Mouse (Mus musculus): ENCODE results near the gene Tsc2.

The Tsc2 gene

DNA sequence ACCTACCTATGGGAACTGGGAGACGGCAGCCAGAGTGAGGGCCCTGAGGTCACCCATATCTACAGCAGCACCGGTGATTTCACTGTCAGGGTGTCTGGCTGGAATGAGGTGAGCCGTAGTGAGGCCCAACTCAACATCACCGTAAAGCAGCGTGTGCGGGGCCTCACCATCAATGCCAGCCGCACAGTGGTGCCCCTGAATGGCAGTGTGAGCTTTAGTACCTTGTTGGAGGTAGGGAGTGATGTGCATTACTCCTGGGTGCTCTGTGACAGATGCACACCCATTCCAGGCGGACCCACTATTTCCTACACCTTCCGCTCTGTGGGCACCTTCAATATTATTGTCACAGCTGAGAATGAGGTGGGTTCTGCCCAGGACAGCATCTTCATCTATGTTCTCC, 58.6 kb downstream of the Tsc2 start:
- CTCF ChIA-PET = interaction anchor here (0.6 kb wide), 1 partner anchor 81 kb away, joined by 3 read pairs; no protein-coding TSS in a partner anchor

DNA sequence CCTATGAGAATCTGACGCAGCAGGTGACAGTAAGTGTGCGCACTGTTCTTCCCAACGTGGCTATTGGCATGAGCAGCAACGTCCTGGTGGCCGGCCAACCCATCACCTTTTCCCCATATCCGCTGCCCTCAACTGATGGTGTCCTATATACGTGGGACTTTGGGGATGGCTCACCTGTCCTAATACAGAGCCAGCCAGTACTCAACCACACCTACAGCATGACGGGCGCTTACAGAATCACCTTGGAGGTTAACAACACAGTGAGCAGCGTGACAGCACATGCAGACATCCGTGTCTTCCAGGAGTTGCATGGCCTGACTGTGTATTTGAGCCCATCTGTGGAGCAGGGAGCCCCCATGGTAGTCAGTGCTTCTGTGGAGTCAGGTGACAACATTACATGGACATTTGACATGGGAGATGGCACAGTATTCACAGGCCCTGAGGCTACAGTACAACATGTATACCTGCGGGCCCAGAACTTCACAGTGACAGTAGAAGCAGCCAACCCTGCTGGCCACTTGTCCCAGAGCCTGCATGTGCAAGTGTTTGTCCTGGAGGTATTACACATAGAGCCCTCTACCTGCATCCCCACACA, 59.7 kb downstream of the Tsc2 start:
- CTCF ChIA-PET = no interaction called here

- CTCF ChIA-PET = no interaction called here
Observed at GRCm38 (mm10) chr17:24569837-24570236, 62.6 kb downstream of the Tsc2 start.

DNA sequence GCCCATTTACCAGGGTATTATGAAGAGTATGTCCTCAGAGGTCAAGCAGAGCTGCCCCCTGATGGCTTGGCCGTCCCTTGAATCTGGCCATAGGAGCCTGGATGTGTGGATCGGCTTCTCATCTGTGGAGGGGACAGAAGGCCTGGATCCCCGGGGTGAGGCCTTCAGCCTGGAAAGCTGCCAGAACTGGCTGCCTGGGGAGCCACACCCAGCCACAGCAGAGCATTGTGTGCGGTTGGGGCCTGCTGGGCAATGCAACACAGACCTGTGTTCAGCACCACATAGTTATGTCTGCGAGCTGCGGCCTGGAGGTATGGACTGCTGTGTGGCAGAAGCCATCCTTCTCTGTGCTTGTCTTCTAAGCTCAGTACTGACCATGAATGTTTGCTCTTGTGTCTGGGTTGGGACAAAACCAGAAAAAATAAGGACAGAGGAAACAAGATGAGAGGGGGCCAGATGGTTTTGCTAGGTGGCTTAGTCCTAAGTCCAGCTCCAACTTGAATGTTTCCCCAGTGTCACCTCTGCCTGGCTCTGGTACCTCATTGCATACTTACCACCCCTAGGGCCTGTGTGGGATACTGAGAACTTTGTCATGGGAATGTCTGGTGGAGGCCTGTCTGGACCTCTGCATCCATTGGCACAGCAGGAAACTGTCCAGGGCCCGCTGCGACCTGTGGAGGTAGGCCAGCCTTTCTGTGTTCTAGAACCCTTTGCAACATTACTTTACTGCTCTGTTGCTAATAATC, 65.2 kb downstream of the Tsc2 start:
- CTCF ChIA-PET = no interaction called here

GRCm38 (mm10) chr17:24565792-24566191, 66.6 kb downstream of the Tsc2 start:
- CTCF ChIA-PET = no interaction called here

DNA sequence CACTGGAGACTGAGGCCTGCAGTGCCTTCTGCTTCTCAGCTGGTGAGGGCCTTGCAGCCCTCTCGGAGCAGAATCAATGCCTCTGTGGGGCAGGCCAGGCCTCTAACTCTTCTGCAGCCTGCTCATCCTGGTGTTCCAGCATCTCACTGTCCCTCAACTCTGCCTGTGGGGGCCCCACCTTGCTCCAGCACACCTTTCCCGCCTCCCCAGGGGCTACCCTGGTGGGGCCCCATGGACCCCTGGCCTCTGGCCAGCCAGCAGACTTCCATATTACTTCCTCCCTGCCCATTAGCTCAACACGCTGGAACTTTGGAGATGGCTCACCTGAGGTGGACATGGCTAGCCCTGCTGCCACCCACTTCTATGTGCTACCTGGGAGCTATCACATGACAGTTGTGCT, 67.3 kb downstream of the Tsc2 start:
- CTCF ChIA-PET = no interaction called here

GRCm38 (mm10) chr17:24564422-24564821, 68.0 kb downstream of the Tsc2 start:
- CTCF ChIA-PET = no interaction called here

GRCm38 (mm10) chr17:24563638-24564037, 68.8 kb downstream of the Tsc2 start:
- CTCF ChIA-PET = no interaction called here

DNA sequence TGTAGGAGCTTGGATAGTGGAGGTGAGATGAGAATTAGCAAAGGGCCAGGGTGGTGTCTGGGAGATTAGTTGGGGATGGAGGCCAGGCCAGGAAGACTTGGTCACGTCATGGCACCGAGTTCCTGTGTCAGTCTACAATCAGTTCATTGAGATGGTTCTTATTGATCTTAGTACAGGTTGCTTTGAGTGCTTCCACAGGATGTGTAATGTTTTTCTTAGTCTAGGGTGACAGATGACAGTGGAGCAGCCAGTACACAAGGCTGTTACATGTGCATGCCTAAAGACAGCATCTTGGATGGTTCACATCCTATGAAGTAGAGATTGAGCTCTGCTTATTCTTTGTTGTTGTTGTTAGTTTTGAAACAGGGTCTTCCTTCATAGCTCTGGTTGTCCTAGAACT, 70.8 kb downstream of the Tsc2 start:
- CTCF ChIA-PET = no interaction called here

DNA sequence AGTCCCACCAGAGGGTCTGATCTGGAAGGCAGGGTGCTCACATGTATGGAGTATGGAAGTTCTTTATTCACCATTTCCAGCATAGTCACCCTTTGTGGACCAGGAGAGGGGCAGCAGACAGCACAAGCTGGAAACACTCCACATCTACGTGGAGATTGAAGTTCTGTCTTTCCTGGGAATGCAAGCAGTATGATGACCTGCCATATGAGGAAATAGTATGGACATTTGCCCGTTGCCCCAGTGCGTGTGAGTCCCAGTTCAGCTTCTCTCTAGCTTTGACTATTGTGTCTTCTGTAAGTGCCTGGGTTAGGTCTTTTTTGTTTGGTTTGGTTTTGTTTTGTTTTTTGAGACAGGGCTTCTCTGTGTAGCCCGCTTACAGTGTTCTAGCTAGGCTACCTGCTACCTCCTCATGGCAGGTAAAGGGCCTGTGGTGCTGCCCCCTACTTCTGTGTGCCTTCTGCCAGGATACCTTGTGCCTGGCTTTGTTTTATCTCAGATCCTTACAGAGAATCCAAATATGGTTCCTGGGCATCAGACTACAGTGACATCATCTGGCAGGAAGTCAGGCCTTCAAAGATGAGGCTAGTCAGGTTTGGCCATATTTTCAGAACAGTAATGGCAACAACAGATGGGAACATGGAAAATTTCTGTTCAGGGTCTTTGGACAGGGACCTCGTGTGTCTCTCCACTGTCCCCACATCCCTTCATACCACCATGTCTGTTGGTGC, 72.0 kb downstream of the Tsc2 start:
- CTCF ChIA-PET = no interaction called here

GRCm38 (mm10) chr17:24559146-24559545, 73.3 kb downstream of the Tsc2 start:
- CTCF ChIA-PET = no interaction called here

DNA sequence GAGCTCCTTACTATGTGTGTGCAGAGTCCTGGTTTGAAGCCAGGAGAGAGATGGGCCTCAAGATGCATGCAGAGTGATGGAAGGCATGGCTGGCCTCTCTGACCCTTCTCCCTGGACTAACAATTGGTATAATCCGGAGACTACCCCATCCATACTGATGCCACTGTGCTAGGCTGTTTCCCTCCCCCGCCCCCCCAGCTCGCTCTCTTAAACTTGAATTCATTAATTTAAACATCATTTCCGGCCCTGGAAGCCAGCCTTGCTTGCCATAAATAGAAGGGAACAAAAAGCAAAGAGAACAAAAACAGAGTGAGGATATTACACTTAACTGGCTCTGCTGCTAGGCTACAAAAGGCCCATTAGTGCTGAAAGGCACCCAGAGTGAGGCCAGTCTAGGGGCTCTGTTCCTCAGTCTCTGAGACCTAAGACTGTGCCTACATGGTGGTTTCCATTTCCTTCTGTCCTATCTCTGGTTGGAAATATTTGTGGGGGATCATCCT, 73.8 kb downstream of the Tsc2 start:
- CTCF ChIA-PET = no interaction called here

- CTCF ChIA-PET = no interaction called here
Observed at GRCm38 (mm10) chr17:24557091-24557490, 75.3 kb downstream of the Tsc2 start.

DNA sequence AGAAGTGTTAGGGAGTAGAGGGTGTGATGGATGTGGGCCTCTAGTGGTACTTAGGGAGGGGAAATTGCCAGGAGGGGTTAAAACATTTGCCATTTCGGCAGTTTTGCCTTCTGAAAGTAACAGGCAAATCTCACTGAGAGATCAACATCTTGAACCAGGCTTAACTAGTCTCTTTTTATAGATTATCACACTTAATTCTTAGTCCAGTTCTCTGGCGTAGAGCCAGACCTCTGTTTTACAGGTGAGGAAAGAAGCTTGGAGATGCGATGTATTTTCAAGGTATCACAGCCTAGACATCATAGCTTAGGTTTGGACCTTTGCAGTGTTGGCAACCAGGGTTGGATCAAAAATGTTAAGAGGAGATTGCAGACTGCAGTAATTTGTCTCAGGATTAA, 81.4 kb downstream of the Tsc2 start:
- CTCF ChIA-PET = interaction anchor here (1.2 kb wide), 1 partner anchor 25 kb away, joined by 3 read pairs; no protein-coding TSS in a partner anchor

DNA sequence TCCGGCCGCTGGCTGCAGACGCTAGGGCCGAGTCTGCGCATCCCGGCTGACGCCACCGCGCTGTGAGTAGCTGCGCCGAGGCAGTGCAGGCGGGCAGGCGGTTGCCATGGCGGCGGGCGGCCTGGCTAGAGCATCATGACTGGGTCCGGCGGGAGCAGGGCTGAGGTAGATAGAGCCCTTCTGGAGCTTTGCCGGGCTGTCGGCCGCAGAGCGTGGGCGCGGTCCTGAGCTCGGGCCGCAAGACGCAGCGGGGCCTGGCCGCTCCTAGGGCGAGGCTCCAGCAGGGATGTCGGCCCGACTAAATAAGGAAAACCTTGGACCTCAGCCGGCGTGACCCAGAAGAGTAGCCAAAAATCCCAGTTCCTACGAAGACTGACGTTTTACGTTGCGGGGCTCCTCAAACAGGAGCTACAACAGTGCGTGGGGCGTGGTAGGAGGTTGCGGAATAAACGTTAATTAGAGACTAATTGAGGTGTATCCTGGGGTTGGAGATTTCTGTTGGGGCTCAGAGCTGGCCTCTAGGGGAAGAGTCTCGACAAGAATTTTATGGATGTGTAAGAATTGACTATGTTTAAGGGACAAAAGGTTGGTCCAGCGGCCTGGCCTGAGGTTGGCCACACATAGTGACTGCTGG, 81.9 kb downstream of the Tsc2 start:
- CTCF ChIA-PET = interaction anchor here (0.5 to 1.2 kb wide), 2 partner anchors 24 to 1551 kb away, joined by 3 read pairs; no protein-coding TSS in a partner anchor

- CTCF ChIA-PET = interaction anchor here (0.5 to 1.3 kb wide), 2 partner anchors 81 to 1552 kb away, joined by 3 read pairs; no protein-coding TSS in a partner anchor
Observed at GRCm38 (mm10) chr17:24549618-24550415, 82.6 kb downstream of the Tsc2 start, which contains the start of gene Pkd1. Gene Pkd1 (plus strand): TSS chr17:24549834.

- CTCF ChIA-PET = interaction anchor here (0.7 to 1.3 kb wide), 4 partner anchors 15 to 306 kb away, joined by 3 to 5 read pairs (median 3); partner anchors contain the start of gene Rab26
Observed at GRCm38 (mm10) chr17:24548921-24549617, 83.4 kb downstream of the Tsc2 start.

DNA sequence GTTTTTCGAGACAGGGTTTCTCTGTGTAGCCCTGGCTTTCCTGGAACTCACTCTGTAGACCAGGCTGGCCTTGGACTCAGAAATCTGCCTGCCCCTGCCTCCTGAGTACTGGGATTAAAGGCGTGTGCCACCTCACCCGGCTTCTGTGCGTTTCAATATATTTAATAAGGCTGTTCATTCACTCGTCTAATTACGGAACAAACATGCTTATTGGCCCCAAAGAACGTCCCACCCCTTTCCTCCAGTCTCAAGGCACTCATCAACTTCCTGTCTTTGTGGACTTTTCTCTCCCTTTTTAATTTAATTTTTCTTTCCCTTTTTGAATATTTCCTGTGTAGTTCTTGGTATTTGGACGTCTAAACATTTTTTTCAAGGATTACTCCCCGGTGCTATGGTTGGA, 84.0 kb downstream of the Tsc2 start:
- CTCF ChIA-PET = interaction anchor here (0.7 to 1.3 kb wide), 4 partner anchors 14 to 306 kb away, joined by 3 to 5 read pairs (median 3); partner anchors contain the start of gene Rab26

- CTCF ChIA-PET = no interaction called here
Observed at GRCm38 (mm10) chr17:24546234-24546633, 86.2 kb downstream of the Tsc2 start.
